Mouse (Mus musculus) adipose tissue, adult 10 weeks (tissue): Measurements from ENCODE around the gene Olfr1301. TPM values are rescaled to one million over a fixed set of nuclear protein-coding genes. Genes with fewer than 3 reads are reported as not detected.

Source experiments
- polyA plus RNA-seq: library from polyadenylated mRNA; stranded (reverse); fragments of 350-450 nt; fragmentation: Illumina TruSeq; extraction: RNeasy Lipid Tissue Mini Kit (QIAGEN cat#74804); gene quantifications from one replicate; pipeline ENCODE4 v1.2.3, GENCODE M21; 2014; ENCODE audit warnings: low read depth, low replicate concordance

The Olfr1301 gene
- not detected for polyA plus RNA-seq

DNA sequence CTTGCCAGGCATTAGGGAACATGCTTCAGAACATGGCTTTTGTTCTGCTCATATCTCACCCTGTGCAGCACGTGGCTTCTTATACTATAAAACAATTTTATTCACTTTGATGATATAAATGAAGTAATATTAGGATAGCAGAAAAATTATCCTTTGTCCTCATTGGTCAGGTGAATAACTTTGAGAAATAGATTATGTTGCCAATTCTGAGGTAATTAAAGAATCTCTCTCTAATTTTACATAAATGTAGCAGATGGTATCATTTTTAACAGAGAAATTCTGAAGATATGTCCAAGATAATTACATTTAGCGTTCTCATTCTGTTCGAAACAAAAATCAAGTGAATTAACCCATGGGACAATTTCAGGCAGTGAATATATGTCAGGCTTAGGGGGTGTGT lies at the start of gene Olfr1301:
Olfr1301 (plus strand) TSS at position 301 of the 400 bp plus-strand sequence.

DNA sequence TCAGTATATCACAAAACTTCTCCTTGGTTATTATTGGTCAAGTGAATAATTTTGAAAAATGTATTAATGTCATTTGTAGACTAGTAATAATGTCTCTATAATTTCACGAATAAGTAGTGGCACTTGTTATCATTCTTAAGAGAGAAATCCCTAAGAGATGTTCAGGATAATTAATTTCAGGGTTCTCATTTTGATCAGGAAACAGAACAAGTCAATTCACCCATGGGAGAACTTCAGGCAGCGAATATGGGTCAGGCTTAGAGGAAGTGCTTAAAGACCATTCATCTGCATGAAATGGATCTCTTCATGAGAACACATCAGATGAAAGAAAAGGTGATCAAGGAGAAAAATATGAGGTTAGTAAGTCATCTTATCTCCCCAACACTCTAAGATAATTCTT lies 26.3 kb downstream of the Olfr1301 start, which contains the start of gene Olfr1302:
Olfr1302 (plus strand) TSS at position 301 of the 400 bp plus-strand sequence.

Other genes starting within 250 kb of the Olfr1301 start
- gene Olfr1293-ps, start 225.8 kb upstream of the Olfr1301 start, polyA plus RNA-seq: not detected
- gene Olfr1294, start 210.7 kb upstream of the Olfr1301 start, polyA plus RNA-seq: not detected
- gene Olfr1295, start 181.3 kb upstream of the Olfr1301 start, polyA plus RNA-seq: not detected
- gene Olfr1297, start 124.5 kb upstream of the Olfr1301 start, polyA plus RNA-seq: not detected
- not detected for gene Olfr1298, start 101.8 kb upstream of the Olfr1301 start, polyA plus RNA-seq
- not detected for gene Olfr1299, start 89.6 kb upstream of the Olfr1301 start, polyA plus RNA-seq
- not detected for gene Olfr1302, start 26.4 kb downstream of the Olfr1301 start, polyA plus RNA-seq
- gene Olfr1303, start 69.3 kb downstream of the Olfr1301 start, polyA plus RNA-seq: not detected
- gene Olfr1305, start 126.1 kb downstream of the Olfr1301 start, polyA plus RNA-seq: not detected
- not detected for gene Olfr1306, start 165.3 kb downstream of the Olfr1301 start, polyA plus RNA-seq
- gene Olfr1307, start 198.4 kb downstream of the Olfr1301 start, polyA plus RNA-seq: not detected
- not detected for gene Olfr1308, start 213.9 kb downstream of the Olfr1301 start, polyA plus RNA-seq
- not detected for gene Olfr1309, start 239.3 kb downstream of the Olfr1301 start, polyA plus RNA-seq